Mouse (Mus musculus): ENCODE data around the gene Cd72.
"Not testable (repeated sequence)": the region's sequence is repeated elsewhere in the genome, so short reads cannot be mapped to it uniquely, and the experiment has no call there.

The Cd72 gene

DNA sequence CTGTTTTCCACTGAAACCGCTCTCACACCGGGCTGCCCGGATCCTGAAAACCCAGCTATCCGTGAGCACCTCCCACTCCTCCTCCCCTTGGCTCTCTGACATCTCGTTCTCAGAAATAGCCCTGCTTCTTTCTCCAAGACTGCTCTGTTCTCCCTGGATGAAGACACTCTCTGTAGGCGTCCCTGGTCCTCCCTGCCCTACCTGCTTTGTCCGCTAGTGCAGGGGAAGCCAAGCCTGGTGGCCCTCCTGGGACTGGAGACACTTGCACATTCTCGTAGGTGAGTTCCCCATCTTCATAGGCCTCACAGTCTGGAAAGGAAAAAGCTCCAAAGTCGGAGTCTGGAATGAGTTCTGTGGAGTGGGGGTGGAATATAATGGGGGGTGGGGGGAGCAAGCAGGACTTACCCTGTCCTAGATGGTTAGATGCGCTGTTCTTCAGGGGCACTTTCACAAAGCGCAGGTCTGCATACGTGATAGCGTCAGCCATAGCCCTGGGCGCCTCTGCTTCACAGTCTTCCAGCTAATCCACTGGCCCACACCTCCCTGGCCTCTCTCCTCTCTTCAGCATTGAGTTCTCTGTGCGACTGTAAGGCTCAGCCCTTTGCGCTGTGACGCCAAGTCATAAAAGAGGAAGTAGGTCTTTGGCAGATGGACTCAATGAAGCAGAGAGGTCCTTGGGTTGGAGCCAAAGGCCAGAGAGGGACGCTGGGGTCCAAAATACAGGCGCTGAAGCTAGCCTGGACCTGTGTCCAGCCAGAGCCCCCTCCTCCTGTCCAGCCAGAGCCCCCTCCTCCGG, at the start of gene Cd72:
Gene Cd72, minus strand, starts transcription at position 588 of the 796 bp plus-strand sequence.
- no peak for DNase-seq (ENCODE audit: low spot score in 2 of 2)

DNA sequence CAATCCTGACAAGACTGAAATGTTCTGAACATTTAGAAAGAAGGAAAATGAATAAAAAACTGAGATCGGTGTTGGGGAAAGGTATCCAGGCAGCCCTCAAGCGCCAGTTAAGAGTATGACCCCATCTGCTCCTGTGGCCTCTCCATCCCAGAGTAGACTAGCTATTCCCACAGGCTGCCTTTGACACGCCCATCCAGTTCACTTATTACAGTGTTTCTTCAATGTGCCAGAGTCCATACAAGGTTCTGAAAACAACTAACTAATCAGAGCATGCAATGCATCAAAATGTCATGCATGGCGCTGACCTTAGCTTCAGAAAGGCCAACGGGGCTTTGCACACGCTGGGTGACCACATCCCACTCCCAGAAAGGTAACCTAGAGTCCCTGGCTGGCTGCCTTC, 49.1 kb upstream of the Cd72 start:
- DNase-seq (ENCODE audit: low spot score in 2 of 2): no peak

DNA sequence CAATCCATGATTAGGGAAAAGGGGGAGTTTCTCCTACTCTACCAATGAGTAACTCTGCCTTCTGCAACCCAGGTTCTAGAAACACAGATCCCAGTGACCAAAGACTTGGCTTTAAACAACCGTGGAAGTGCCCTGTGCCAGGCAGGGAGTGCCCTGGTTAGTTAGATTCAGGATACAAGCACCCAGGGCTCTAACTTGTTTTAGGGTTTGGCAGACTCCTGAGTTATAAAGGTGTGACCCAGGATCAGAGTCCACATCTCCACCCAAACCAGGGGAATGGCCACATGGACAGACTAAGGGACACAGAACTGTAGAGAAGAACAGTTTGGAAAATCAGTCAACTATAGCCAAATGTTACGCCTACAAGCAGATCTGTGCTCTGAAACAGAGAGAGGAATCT, 48.6 kb upstream of the Cd72 start:
- no peak for DNase-seq (ENCODE audit: low spot score in 2 of 2)

DNA sequence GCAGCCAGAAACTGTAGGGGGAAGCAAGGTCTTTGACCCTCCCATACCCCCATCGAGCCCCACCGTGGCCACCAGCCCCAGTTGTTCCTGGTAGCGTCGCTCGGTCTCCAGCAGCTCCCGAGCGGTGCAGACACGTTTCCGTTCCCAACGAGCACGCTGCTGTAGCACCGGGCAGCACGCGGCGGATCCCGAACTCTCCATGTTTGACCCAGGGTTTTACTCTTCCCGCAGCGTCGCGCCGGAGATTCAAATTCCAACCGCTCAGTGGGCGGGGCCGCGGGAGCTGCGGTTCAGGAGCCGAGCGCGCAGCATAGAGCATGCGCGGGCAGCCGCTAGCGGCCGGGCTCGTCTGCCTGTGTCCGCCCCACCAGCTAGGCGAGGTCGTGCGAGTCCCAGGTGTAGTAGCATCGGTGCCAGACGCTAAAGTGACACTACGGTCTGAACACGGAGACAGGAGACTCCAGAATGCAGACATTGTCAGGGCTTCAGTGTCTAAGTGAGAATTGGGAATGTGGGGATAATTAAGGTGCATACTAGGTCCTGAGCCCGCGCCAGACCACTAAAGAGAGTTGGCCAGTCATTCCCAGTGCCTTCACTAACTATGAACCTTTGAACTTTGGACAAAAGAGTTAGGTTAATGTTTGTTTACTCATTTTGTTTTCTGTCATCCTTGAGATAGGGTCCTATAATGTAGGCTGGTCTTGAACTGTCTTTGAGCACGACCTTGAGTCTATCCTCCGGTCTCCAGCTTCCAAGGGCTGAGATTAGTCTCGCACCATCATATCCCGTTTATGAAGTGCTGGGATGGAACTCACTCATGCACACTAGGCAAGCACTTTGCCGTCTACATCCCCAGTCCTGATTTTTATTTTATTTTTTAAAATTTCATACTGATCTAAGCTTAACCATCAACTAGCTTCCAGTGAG, 45.2 kb upstream of the Cd72 start, which contains the start of gene Arhgef39:
Gene Arhgef39, minus strand, starts transcription at position 289 of the 927 bp plus-strand sequence.
- DNase-seq (ENCODE audit: low spot score in 2 of 2): peak; percentile 68 to 74

DNA sequence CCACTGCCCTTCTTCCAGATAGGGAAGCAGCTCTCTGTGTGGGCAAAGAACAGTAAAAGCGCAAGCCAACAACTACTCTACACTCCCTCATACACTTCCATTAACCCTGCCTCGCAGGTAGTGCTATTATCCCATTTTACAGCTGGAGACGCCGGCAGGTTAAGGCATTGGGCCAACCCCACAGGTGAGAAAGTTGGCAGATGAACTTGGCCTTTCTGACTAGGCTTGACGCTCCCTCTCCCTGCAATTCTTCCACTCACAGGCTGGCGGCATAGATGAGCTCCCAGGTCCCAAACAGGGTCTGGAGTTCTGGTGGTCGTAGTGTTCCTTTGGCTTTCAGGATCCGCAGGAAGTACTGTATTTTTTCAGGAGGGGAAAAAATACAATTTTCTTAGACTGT, 44.6 kb upstream of the Cd72 start:
- no peak for DNase-seq (ENCODE audit: low spot score in 2 of 2)

DNA sequence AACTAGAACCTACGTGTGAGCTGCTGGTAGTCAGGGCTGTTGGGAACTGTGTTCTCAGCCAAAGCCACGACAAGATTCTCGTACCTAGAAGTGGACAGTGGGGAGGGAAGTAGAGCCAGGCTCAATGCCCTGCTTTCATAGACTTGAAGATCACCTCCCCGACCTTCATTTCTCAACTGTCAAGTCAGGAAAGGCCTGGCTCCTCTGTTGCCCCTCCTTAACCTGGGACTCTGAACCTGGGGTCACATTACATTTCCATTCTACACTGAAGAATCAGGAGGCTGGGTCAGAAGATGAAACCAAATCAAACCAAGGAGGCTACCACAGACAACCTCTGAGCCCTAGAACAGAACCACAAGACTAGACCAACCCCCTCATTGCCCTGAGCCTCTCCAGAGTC, 43.5 kb upstream of the Cd72 start:
- no peak for DNase-seq (ENCODE audit: low spot score in 2 of 2)

DNA sequence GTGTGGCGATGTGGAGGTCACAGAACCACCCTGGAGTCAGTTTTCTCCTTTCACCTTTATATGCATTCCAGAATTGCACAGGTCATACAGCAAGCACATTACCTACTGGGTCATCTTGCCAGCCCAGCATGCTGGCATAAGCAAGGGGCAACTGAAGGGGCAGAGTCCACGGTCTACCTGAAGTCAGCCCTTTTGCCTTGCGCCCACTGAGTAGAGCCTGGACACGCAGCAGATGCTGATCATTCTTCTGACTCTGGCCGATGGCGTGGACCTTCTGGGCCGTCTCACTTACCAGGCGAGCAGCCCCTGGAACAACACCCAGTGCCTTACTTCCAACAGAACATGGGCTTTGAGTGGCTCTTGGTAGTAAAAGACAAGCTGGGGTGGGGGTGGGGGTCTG, 43.0 kb upstream of the Cd72 start:
- DNase-seq (ENCODE audit: low spot score in 2 of 2): no peak

DNA sequence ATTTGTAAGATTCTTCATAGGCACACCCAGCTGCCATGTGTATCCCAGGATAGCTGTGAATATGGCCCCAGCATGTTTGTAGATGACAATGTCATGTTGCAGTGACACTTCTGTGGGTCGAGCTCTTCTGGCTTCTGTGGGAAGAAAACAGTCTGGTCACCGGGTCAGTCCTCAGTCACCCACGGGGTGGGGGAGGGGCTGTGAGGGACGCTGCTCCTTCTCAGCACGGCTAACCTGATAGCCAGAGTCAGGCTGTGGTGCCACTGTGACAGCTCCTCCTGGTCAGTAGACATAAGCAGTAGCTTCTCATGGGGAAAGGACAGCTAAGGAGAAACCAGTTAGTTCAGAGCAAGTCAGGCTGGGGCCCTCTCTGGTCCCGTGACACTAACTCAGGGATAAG, 42.2 kb upstream of the Cd72 start:
- DNase-seq (ENCODE audit: low spot score in 2 of 2): no peak

DNA sequence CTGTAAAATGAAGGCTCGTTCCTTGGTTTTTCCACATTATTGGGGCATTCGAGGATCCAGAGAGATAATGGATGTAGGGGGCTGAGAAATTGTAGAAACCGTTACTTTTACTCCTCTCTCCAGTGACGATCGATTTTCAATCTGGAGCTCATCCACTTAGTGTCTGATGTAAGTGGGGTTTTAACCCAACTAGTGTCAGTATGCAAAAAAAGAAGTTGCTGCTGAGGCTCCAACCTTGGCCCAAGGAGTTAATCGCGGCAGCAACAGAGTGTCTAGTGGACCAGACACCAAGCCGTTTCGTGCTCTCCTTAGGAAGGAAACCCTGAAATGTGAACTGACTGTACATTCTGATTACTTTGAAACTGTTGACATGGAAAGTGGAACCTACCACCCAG, 39.4 kb upstream of the Cd72 start:
- no peak for DNase-seq (ENCODE audit: low spot score in 2 of 2)

DNA sequence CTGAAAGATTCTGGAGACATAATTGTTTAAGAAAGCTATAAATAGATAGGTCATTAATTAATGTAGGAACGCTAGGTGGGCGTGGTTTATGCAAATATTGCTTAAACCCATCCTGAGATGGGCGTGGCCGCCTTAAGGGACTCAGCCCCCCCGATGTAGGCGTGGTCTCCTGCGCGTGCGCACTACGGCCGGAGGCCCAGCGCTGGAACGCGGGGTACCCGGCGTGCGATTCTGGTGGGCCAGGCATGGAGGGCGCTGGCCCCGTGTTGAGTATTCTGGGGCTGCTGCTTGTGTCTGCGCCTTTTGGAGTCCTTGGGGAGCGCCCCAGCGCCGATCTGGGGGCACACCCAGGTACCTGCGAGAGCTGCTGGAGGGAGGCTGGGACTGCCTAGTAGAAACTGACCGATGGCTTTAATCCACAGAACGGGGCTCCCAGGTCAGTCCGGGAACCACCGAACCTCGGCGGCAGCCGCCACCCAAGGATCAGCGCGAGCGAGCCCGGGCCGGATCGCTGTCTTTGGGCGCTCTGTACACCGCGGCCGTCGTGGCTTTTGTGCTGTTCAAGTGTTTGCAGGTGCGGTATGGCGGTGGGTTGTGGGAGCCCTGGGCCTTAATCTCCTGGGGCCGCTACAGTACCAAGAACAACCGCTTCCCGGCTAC, 38.9 kb upstream of the Cd72 start:
- peak; percentile 97 for DNase-seq (ENCODE audit: low spot score in 2 of 2)

DNA sequence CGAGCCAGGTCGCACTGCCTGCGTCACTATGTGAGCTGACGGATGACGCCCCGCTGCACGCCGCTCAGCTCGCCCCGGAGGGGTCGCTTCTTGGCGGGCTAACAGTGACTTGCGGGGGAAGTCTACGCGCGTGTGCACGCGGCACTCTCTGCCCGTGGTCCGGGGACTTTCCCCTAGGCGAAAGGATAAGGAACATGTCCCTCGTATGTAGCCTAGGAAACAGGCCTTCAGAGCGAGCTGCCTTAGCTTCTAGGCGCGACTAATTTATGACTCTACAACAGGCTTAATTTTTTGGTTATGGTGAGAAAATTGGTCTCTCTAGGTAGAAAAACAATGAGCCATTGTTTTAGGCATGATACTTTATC, 38.4 kb upstream of the Cd72 start, which contains the start of gene Ccdc107:
Gene Ccdc107, plus strand, starts transcription at position 80 of the 365 bp plus-strand sequence.
- DNase-seq (ENCODE audit: low spot score in 2 of 2): peak; percentile 93 to 95

DNA sequence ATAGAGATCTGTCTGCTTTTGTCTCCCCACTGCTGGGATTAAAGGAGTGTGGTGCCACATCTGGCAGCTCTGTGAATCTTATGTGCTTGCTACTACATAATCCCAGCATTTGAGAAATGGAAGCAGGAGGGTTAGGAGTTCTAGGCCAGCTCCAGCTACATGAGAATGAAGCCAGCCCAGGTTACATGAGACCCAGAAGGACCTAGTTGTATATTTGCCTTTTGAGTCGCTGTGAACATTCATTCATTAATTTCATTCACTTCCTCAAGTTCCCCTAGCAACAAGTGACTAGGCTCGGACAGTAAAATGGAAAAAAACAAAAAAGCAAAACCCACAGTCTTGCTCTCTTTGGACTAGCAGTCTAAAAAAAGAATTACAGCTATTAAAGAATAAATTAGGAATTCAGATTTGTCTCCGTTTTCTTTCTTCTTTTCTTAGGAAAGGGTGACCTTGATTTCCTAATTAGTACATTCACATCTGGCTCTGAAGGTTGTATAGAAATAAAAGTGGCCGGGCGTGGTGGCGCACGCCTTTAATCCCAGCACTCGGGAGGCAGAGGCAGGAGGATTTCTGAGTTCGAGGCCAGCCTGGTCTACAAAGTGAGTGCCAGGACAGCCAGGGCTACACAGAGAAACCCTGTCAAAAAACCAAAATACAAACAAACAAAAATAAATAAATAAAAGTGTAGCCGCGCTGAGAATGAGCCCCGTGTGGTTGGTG, 37.8 kb upstream of the Cd72 start:
- DNase-seq (ENCODE audit: low spot score in 2 of 2): no peak

DNA sequence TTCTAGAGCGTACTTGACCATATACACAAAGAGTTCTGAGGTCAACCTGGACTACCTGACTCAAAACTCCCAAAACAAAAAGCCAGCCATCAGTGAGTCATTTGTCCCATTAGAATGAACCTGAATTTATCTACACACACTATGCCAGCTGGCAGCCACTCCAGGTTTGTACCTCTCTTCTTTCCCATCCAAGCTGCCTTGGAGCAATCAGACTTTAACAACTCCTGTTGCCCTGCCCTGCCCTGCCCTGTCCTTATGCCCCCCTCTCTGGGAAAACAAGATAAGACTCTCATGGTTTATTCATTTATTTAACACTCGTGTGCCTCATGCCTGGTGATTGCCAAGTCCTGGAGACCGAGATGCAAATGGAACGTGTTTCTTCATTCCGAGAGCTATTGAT, 36.4 kb upstream of the Cd72 start:
- DNase-seq (ENCODE audit: low spot score in 2 of 2): no peak

DNA sequence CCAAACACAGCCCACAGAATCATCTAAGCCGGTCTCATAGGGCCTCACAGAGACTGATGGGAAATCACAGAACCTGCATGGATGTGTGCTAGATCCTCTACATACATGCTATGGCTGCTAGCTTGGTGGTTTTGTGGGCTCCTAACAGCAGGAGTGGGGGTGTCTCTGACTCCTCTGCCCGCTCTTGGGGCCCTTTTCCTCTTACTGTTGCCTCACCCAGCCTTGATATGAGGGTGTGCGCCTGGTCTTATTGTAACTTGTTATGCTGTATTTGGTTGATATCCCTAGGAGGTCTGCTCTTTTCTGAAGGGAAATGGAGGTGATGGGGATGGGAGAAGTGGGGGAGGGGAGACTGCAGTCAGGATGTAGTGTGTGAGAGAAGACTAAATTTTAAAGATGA, 35.2 kb upstream of the Cd72 start:
- no peak for DNase-seq (ENCODE audit: low spot score in 2 of 2)

DNA sequence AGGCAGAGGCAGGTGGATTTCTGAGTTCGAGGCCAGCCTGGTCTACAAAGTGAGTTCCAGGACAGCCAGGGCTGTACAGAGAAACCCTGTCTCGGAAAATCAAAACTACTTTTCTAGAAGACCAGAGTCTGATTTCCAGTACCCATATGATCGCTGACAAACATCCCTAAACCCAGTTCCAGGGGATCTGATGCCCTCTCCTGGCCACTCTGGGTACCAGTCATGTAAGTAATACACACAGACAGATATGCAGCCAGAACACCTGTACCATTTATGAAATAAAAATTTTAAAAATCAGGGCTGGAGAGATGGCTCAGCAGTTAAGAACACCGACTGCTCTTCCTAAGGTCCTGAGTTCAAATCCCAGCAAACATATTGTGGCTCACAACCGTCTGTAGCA, 31.2 kb upstream of the Cd72 start:
- DNase-seq (ENCODE audit: low spot score in 2 of 2): not testable (repeated sequence)

DNA sequence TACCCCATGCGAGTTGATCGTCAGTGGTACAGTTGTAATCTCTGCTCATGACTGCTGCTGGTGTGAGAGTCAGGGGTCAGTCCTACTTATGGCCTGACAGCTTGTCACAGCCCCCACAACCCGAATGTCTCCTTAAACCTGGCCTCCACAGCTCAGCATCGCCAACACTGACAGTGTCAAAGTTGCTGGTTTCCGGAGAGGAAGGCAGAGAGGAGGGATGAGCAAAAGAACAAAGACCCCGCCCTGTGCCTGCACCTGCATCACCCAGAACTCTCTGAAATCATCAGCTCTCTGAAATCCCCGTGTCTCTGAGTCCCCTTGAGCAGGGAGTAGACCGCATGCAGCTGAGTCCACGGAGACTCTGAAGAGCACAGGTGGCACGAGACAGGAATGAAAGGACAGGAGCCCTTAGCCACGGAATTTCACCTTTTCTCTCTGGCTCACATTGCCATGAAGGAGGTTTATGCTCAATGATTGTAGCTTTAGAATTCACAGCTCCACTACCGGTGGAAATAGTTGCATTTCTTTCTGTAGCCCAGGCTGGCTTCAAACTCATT, 29.2 kb upstream of the Cd72 start, which contains the start of gene Sit1:
Gene Sit1, minus strand, starts transcription at position 200 of the 557 bp plus-strand sequence.
- no peak for DNase-seq (ENCODE audit: low spot score in 2 of 2)

DNA sequence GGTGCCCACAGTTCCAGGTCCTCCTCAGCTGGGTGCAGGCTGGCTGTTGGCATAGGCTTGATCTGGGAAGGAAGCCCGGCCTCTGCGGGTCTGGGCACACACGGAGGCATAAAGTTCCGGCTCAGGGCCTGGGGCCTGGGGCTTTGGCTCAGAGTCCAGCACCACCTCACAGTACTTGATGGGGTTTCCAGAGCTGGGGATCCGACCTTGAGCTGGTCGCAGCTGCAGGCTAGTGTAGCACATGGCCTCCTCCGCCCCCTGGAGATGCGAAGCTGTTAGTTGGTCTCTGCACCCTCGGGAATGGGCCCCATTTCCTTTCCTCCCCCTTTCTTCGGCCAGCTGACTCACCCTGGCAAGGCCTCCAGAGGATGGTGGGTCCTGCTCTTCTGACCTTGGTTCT, 28.2 kb upstream of the Cd72 start:
- DNase-seq (ENCODE audit: low spot score in 2 of 2): no peak

DNA sequence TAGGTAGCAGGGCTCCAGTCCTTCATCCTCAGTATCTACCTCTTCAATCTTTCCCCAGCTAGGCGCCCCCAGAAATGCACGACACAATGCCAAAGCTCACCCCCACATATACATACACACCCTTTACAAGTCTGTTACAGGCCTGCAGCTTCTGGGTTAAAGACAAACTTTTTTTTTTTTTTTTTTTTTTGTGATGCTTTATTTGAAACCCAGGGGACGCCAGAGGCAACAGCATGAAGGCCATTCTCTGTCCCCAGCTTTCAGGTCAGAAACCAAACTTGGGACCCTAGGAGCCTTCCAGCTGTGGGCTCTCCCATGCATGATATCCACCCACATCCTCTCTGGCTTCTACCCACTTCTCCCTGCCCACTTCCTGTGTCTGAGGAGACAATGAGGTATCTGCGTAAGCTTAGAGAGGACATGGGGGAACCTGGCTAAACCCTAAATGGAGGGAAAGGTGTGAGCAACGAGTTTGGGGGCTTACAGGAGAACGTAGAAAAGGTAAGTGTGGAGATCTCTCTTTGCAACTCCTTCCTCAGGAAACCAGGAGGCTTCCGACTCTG, 27.5 kb upstream of the Cd72 start:
- no peak for DNase-seq (ENCODE audit: low spot score in 2 of 2)

DNA sequence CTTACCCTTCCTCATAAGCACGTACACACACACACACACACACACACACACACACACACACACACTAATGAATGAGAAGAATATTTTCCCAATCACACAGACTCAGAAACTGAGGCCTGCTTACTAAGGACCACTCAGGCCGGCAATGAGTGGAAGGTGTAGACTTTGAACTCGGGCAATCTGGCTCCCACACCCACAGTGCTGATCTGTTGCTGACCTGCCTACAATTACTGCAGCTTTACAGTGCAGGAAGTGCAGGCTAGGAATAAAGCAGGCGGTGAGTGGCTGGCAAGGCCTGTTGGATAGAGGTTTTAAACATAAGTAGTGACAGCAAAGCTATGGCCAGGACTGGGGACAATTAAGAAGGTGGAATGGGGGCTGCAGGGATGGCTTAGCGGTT, 26.6 kb upstream of the Cd72 start:
- DNase-seq (ENCODE audit: low spot score in 2 of 2): no peak

DNA sequence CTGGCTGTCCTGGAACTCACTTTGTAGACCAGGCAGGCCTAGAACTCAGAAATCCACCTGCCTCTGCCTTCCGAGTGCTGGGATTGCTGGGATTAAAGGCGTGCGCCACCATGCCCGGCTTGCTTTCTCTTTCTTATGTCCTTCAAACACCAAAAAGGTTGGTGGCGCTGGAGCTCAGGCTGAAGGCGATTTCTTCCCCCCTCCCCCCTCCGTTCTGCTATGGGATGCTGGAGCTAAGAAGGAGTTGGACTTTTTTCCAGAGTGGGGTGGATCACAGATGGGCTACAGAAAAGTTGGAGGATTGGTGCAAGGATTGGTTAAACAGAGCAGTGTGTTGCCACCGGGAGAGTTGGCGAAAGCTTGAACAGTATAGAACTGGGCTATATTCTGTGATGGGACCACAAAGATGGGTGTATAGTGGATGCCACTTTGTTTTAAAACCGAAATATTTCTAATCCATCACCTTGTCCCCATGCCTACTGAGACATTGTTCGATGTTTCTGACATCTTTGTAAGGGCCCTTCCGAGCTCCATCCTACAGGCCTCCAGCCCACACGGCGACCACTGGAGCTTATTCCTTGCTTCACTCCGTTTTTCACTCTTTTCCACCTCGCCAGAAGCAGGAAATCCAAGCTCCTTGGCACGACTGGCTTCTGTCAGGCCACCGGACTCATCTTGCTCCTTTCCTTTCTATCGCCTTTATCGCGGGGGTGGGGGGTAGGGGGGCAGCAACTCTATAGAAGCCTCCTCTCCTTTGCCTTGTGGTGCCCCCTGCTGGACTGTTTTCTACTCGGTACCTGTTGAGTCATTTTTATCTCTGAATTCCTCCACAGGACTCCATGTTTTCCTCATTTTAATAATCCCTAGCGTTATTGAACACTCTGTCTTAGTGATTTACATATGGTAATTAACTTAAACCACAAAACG, 24.7 kb upstream of the Cd72 start:
- DNase-seq (ENCODE audit: low spot score in 2 of 2): no peak
